Mouse (Mus musculus): ENCODE data around the gene Ramac. TPM values are rescaled to one million over a fixed set of nuclear protein-coding genes. Genes with fewer than 3 reads are reported as not detected.

Ramac gene
- total RNA-seq, 1 experiment from 2014 or later, result 70.3 TPM

DNA sequence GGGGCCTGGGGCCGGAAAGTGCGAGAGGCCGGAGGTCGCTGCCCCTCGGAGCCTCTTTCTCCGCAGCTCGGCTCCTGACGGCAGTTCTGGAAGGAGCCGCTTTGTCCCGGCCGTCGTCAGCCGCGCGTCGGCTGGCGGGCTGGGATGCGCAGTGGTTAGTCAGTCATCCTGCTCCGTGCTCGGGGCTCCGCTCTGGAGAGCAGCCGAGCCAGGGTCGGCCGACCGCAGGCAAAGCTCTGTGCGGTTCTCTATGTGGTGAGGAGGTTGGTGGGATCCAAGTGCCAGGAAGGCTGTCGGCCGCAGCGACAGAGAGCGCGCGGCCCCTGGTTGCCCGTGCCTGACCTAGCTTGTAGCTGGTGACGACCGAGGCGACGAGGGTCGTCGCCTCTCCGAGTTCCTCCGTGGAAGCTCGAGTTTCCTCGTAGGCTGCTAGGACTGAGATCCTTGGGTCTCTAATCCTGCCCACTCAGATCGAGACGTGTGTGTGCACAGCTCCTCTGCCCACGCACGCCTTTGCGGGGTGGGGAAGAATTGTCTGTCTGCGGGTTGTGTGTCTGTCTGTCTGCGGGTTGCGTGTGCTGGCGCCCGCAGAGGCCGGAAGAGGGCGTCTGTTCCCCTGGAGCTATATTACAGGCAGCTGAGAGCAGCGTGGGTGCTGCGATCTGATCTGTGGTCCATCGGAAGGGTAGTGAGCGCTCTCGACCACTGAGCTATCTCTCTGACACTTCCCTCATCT lies 553 bp downstream of the Ramac start:
- ATAC-seq (replicated peaks in 1 of 2; ENCODE audit: insufficient read depth in 1 of 2, low FRiP score in 2 of 2, low TSS enrichment in 1 of 2, low read depth in 1 of 2, poor library complexity in 2 of 2, severe bottlenecking in 2 of 2), result peak; percentile 20 to 59; a peak in 2 of 4 replicates

DNA sequence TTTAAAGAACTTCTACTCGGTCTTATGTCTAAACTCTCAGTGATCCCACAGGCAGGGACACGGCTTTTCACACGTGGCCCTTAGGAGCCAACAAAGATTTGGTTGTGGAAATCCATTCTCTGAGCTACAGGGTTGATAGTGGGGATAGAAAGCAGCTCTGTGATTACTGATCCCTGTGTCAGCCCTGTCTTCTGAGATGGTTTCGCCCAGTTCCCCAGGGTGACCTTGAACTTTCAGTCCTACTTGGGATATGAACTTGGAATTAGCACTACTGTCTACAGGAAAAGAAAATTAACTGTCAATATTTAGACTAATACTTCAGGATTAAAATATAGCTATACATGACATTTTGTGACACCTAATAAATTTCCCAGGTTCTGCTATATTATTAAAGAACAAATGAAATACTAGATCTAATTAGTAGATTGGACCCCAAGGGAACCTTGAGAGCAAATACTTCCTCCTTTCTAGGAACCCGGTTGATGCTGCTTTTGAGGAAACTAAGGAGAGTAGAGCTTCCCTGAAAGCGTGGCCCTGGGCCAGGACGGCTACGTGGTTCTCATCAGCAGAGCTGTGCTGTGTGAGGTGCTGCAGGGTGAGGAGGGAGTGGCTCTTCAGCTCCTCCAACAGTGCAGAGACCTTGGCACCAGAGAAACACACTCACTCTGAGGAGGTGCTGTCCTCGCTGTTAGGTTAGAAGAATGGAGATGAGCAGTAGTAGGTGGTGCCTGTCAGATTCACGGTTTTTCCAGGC lies 10.2 kb downstream of the Ramac start:
- peak; percentile 37 to 39; a peak in 1 of 4 replicates for ATAC-seq (replicated peaks in 1 of 2; ENCODE audit: insufficient read depth in 1 of 2, low FRiP score in 2 of 2, low TSS enrichment in 1 of 2, low read depth in 1 of 2, poor library complexity in 2 of 2, severe bottlenecking in 2 of 2)

DNA sequence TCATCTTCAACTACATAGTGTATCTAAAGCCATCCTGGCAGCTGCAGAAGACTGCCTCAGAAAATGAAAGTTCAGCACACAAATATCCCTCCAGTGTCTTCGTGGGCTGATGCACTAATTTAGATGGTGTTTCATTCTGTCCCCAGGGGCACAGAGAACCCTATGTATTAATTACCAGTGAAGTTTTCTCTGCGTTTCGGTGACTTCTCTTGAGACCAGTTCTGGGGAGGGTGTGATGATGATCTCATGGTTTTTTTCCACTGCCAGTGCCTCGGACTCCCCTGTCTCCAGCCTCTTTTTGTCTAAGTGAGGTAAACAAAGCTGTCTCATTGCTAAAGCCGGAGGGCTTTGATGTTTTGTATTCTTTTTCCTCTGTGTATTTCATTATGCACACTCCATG lies 12.6 kb downstream of the Ramac start:
- ATAC-seq (replicated peaks in 1 of 2; ENCODE audit: insufficient read depth in 1 of 2, low FRiP score in 2 of 2, low TSS enrichment in 1 of 2, low read depth in 1 of 2, poor library complexity in 2 of 2, severe bottlenecking in 2 of 2), result no peak

DNA sequence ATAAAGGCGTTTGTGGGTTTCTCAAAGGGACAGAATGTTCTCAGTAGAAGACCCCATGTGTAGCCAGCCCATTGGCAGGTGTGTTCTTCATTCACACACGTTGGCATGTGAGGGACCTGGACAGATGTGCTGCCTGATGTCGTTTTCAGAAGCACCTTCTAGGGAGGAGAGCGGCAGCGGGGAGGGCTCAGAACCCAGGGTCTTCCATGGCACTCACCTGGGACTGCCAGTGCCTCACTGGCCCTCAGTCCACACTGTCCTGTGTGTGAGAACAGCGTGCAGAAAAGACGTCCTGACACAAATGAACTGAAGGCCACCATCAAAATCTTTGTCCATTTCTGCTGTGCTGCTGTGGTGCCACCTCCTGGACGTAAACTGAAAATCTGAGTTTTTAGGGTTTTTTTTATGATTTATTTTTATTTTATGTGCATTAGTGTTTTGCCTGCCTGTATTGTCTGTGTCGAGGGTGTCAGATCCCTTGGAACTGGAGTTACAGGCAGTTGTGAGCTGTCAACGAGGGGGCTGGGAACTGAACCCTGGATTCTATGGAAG lies 15.0 kb downstream of the Ramac start:
- no peak for ATAC-seq (replicated peaks in 1 of 2; ENCODE audit: insufficient read depth in 1 of 2, low FRiP score in 2 of 2, low TSS enrichment in 1 of 2, low read depth in 1 of 2, poor library complexity in 2 of 2, severe bottlenecking in 2 of 2)

DNA sequence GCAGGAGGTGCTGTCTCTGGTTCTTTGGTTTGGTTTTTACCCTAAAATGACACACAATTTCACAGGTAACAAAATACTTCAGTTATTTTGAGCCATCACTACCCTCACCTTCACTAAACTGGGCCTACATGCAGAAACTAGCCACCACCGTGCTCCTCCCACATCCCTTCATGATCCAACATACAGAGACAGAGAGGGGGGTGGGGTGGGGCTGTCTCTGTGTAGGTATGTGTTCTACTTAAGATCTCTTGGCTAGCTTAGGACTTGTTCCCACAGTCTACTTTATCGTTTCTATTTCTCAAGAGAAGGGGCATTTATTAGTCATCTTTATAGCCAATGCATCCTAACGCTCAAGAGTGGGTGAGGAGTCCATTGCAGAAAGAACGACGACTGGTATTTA lies 25.8 kb downstream of the Ramac start:
- ATAC-seq (replicated peaks in 1 of 2; ENCODE audit: insufficient read depth in 1 of 2, low FRiP score in 2 of 2, low TSS enrichment in 1 of 2, low read depth in 1 of 2, poor library complexity in 2 of 2, severe bottlenecking in 2 of 2), result no peak

DNA sequence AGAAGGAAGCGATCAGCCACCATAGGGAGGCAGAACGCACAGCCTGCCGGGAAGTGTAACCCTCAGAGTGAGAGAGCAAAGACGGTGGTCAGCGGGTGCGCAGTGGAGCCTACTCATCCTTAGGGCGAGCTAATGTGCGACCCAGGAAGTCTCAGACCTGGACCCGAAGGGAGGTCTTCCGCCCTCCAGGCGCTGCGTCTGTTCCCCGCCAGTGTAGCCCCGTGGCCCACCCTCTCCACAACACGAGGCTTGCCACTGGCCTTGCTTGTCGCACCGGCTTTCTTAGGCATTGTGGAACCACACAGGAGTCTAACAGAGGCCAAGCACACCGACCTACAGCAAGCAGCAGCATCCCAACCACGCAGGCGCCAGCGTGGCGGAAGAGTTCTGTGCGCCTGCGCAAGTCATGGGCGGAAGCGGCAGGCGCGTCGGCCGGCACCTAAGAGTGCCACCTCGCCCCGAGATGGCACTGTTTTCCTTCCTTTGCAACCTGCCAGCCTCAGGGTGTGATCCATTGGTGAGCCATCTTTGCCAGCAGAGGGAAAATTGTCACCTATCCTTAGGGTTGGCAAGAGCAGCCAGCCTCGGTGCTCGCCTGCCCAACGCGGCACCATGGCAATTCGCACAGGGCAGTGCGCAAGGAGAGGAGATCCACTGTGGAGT lies 26.5 kb downstream of the Ramac start, which contains the start of gene 3110040N11Rik:
Gene 3110040N11Rik (minus strand): TSS at position 384 of the 663 bp plus-strand sequence.
- ATAC-seq (replicated peaks in 1 of 2; ENCODE audit: insufficient read depth in 1 of 2, low FRiP score in 2 of 2, low TSS enrichment in 1 of 2, low read depth in 1 of 2, poor library complexity in 2 of 2, severe bottlenecking in 2 of 2), result peak; percentile 91 to 96

DNA sequence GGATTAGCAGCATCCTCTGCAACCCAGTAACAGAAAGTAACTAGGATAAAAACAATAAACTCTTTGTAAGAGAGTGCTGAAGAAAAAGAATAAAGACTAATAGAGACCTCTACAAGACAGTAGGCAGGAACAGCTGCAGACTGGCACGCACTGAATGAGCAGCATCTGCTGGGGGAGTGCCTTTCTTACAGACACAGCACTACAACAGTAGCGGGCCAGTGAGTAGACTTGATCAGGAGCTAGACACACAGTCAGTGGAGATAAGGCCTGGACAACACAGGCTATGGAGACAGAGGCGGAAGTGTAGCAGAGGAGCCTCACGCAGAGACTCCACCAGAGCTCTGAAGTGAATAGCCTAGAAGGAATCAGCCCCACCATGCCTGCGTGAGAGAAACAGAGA lies 43.3 kb downstream of the Ramac start:
- ATAC-seq (replicated peaks in 1 of 2; ENCODE audit: insufficient read depth in 1 of 2, low FRiP score in 2 of 2, low TSS enrichment in 1 of 2, low read depth in 1 of 2, poor library complexity in 2 of 2, severe bottlenecking in 2 of 2), result no peak

Other genes with a start within 250 kb of the Ramac start
- 1.2 and 1.6 TPM in 2 replicates for gene Fsd2, start 196.0 kb upstream of the Ramac start, total RNA-seq (2017)
- gene Whamm, start 191.7 kb upstream of the Ramac start, total RNA-seq (2017), result 25.1 and 26.7 TPM in 2 replicates
- gene Homer2, start 55.4 kb upstream of the Ramac start, total RNA-seq (2017), result 0.45 and 1.1 TPM in 2 replicates
- gene 3110040N11Rik, start 26.6 kb downstream of the Ramac start, total RNA-seq (2017), result 79.8 and 104 TPM in 2 replicates
- 90.9 and 142 TPM in 2 replicates for gene Btbd1, start 66.5 kb downstream of the Ramac start, total RNA-seq (2017)
- not detected in 2 replicates for gene Gm10160, start 92.9 kb downstream of the Ramac start, total RNA-seq (2017)
- gene Tm6sf1, start 96.1 kb downstream of the Ramac start, total RNA-seq (2017), result 109 and 119 TPM in 2 replicates
- gene Hdgfl3, start 171.5 kb downstream of the Ramac start, total RNA-seq (2017), result 27.3 and 37.4 TPM in 2 replicates
- not detected in 2 replicates for gene Bnc1, start 229.4 kb downstream of the Ramac start, total RNA-seq (2017)

All from hematopoietic stem cell, adult 5-6 weeks (primary cell).